Mouse (Mus musculus) skeletal muscle tissue, adult 2 months (tissue): ENCODE results near the gene Macf1.
"Not testable (repeated sequence)": the region's sequence is repeated elsewhere in the genome, so short reads cannot be mapped to it uniquely, and the experiment has no call there.

Experiments
- DNase-seq: peaks from one replicate; pipeline ENCODE4 v3.0.0-alpha.2; 2012; ENCODE audit warnings: low read depth, low spot score

Gene Macf1

DNA sequence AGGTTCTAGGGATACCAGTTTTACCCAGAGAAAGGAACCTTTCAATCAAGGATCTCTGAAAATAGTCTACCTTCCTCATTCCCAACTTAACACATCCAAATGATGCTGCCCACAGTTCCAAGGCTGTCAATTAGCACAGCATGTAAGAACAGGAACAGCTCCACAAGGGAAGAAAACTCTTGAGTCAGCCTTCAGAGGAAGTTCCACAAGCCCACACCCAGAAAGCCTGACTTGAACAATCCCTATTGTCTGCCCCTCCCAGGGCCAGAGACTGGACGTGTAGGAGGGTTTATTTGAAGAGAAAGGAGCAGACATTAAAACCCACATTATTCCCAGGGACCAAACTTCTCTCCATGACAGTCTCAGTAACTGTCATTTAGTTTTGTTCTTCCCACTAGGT lies 48.7 kb downstream of the Macf1 start:
- no peak for DNase-seq

DNA sequence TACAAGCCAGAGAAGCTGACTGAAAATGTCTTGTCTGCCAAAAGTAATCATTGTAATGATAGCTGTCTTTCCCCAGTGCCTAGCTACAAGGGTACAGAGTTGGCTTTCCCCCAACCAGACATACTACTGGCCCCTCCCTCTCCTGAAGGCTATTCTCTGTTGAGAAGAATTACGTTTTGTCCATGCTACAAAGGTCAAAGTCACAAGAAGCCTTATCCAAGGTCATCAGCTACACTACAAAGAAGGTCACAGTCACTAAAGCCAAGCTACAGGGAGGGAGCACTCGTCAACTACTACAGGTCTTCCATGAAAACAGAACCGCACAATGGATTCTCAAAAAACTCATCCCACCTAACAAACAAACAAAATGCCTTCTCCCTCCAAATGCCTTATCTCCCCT lies 49.7 kb downstream of the Macf1 start:
- no peak for DNase-seq

DNA sequence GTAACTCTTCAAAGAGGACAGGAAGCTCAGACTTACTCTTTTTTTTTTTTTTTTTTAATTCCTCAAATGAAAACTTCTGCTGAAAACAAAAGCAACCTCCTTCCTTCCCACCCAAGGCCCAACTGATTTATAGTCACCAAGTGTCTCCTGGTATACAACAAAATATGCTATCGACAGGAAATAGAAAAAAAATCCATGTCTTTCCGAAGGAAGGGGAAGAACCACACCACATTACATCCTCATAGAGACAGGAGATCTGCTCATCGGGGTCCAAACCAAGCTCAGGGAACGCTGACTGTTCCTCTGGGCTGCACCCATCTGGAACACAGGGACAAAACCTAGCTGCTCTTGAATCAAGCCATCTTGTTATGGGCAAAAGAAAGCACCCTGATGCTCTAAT lies 50.3 kb downstream of the Macf1 start:
- DNase-seq, result no peak

DNA sequence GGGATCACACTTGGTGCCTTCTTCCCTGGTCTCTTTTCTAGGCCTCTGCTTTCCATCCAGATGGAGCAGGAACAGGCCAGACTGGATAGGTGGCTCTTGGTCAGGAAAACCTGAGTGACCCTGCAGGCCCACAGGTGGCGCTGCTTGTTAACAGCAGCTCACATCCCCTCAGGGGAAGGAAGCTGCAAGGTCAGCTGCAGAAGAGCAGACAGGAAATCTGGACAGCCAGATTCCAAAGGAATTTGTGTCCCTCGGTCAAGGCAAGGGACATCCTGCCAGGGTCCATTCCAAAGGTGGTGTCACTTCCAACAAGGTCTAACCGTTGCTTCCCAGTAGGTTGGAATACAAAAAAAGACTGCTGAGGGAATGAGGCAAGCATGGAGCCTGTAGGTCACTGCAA lies 50.8 kb downstream of the Macf1 start:
- peak; percentile 61 for DNase-seq

DNA sequence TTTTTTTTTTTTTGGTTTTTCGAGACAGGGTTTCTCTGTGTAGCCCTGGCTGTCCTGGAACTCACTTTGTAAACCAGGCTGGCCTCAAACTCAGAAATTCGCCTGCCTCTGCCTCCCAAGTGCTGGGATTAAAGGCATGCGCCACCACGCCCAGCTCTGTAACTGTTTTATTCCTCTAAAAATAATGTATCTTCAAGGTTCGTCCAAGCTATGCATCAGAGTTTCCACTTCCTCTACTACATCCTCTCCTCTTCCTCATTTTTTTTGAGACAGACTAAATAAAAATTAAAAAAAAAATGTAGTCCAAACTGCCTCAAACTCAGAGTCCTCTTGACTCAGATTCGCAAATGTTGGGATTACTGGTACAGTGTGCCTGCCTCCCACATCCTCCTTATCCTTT lies 52.0 kb downstream of the Macf1 start:
- DNase-seq, result not testable (repeated sequence)

DNA sequence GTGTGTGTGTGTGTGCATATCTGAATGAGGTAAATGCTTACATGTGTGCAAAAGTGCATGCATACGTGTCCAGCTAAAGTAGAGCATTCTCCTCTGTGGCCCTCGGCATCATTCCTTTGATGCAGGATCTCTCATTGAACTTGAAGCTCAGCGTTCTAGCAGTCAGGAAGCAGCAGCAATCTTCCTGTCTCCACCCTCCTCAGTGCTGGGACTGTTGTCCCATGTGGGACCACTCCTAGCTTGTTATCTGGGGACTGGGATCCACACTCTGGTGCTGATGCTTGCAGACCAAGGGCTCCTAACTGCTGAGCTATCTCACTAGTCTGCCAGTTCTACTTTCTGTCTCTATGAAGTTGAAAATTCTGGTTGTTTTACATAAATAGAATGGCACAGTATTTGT lies 52.5 kb downstream of the Macf1 start:
- DNase-seq, result no peak

DNA sequence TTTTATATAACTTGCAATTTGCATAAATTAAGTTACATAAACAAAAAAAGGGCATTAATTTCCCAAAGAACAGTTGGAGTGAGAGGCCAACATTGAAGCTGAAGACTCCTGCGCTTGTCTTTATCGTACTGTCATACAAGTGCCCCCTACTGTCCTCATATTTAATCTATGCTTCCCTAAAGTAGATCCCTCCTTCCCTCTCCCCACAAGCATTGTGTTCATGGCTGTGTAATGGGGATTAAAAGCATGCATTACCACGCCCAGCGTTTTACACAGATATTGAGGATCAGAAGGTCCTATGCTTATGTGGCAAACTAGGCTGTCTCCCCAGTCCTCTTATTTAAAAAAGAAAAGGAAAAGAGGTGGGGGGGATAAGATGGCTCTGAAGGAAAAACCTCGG lies 56.5 kb downstream of the Macf1 start:
- DNase-seq, result no peak

DNA sequence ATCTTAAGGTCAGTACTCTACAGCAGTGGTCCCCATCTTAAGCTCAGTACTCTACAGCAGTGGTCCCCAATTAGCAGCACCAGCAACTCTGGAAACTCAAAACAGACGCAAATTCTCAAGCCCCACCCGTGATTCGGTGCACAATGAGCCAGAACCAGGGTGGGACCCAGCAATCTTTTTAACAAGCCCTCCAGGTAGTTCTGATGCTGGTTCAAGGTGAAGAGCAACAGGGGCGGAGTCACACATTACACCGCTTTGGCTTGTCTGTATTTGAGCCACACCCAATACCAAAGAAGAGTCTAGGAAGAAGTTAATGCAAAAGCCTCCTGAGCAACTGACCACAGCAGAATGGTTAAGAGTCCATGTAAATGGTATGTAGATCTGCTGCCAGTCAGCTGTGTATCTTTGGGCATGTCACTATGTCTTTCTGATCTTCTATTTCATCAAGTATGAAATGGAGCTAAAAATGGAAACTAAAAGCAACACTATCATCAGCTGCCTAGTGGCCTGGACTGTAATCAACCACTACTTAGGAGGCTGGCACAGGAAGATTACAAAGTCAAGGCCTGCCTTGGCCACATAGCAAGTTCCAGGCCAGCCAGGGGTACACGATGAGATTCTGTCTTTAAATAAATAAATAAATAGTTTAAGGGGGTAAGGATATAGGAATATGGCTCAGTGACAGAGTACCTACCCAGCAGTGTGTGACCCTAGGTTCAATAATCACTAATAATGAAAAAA lies 58.7 kb downstream of the Macf1 start:
- DNase-seq, result no peak

DNA sequence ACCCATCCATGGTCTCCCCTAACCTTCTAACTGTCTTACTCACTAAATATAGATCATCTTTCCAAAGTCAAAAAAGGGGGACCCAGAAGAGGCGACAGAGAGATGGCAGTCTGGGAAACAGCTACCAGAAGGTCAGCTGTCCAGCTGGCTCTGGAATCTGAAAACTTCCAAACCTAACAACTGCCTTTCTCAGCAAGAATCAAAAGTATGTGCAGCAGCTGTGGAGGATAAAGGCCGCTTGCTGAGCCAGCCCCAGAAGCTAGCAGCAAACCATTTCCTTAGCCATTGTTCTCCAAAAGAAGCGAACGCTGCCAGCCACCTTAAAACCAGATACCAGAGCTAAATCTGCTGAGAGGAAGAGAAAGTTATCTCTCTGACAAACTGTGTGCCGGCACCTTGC lies 59.7 kb downstream of the Macf1 start:
- DNase-seq, result no peak

DNA sequence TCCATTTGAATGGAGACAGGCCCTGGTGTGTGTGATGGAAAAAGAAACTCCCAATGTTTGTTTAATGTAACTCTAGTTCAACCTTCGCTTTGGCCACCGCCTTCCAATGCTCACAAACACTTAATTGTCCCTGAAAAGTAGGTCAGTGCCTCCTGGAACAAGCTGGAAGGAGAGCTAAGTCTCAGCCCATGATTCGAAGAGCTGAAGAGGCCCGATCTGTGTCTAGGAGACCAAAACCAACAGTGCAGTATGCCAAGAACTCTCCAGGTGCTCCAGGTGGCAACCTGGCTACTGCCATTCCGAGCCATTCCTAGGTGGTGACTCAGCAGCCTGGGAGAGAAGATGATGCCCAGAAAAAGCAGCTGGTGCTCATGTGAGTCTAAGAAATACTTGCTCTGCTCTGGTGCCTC lies 60.4 kb downstream of the Macf1 start:
- DNase-seq, result no peak

DNA sequence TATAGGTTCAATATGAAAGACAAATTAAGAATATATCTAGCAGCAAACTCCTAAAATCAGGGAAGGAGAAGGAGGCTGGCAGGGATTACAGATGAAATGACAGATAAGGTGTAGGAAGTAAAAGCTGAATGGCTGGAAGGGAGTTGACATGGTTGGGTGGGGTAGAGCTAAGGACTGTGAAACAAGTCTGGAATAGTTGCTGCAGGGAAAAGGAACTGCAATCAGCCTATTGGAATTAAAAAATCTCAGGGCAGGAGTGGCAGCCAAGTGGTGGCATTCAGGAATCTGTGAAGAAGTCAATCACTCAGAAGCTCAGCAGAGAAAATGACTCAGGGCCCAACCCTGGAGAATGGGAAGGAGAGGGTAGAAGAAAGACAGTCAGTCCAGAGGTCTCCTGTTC lies 62.4 kb downstream of the Macf1 start:
- DNase-seq, result no peak

DNA sequence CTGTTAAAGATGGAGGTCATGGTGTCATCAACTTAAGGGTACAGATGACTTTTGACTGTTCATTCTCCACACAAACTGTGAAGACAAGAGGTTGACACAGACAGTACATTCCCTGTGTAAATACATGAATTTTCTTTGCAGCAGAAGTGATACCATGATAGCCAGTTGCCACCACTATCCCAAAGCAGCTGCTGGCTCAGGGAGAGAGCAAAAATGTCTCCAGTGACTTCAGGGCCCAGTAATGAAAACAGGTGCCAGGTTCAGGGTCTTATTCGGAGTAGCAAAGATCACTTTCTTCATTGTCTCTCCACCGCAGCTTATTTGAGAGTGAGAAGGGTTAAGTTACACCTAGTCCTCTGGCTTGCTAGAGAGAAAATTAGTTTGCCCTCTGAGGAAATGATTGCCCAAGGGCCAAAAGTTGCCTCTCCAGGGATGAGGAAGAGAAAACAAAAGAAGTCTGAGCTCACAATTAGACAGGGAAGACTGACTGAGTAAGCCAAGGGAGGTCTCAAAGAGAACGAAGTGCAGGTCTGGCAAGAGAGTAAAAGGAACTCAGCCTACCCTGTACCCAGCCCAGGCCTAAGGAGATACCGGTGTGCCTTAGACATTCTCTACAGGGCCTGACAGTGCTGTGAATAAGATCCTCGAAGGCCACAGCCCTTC lies 66.3 kb downstream of the Macf1 start:
- no peak for DNase-seq

DNA sequence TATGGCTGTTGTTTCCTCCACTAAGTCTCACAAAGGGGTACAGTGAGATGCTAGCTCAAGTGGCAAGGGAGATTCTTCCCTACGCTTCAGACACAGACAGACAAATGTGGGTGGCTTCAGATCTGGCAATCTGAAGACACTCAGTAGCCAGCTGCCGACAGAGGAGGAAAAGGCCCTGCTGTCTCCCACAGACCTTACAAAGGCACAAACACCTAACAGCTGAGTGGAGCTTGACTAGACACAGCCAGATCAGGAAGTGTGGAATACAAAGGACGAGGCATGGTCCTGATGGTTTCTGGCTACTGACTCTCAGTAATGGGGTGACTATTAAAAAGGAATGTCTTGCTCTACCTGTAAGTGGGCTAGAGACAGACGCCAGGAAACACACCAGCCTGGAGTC lies 67.2 kb downstream of the Macf1 start:
- DNase-seq, result no peak

DNA sequence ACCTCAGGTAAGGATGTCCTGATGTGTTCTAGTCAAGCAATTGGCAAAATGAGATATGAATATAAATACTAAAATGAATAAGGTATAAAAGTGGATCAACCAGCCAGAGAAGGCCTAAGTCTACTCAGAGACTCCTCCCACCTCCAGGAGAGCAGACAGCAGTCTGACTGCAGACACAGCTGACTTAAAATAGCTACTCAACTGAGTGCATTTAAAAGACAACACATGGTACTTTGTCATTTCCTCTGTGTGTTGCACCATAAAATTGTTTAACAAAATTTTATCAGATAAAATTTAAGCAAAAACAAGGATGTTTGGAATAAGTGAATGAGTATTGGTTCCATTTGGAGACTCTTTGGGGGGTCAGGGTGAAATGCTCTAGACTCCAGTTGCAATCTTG lies 67.7 kb downstream of the Macf1 start:
- no peak for DNase-seq

DNA sequence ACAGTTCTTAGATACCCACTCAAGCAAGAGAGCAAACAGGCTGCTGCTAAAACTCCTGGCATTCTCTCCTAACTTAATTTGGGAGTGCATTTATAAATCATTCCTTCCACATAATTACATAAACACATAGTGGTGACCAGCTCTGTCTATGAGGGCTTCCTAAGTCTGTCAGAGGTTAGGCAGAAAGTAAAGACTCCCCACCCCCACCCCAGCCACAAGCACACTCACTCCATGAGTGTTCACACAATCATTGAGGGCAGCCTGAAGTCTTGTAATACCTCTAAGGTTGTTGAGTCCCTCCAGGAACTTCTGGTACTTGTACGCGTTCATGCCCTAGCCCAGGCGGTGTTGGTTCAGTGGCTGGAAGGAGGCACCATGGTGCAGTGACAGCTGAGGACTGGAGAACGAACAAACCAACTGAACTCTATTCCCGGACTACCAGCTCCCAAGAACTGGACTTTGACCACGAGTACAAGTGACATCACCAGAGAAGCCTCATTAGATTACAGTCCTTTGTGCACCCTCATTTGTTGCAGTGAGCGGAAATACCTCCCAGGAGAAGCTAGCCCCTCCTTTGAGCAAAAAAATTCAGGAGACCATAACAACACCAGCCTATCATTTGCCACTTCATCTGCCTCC lies 70.7 kb downstream of the Macf1 start:
- no peak for DNase-seq

DNA sequence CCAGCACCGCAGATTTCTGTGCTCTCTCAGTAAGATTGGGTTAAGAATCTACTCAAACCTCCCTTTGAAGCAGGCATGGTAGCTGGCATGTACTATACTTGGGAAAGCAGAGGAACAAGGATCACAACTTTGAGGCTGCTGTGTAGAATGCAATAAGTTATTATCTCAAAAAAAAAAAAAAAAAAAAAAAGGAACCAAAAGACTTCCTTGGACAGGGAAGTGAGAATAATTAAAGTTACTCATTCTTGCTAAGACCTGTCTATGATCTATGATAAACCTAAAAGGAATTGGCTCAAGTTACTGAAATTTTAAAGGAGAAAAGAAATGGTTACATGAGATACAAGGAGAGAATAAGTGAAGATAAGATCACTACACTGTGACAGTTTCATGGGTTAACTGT lies 72.2 kb downstream of the Macf1 start:
- no peak for DNase-seq

DNA sequence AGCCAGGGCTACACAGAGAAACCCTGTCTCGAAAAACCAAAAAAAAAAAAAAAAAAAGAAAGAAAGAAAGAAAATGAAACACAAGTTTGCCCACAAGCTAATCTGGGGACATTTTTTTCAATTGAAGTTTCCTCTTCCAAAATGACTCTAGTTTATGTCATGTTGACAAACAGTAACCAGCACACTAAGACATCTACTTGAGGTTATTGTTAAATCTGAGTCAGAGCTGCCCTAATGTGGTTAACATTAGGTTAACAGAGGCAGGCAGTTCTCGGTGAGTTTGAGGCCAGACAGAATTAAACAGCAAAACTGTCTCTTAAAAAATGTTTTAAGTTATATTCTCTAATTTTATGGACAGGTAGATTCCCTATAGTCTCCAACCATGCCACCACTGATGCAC lies 72.9 kb downstream of the Macf1 start:
- no peak for DNase-seq

DNA sequence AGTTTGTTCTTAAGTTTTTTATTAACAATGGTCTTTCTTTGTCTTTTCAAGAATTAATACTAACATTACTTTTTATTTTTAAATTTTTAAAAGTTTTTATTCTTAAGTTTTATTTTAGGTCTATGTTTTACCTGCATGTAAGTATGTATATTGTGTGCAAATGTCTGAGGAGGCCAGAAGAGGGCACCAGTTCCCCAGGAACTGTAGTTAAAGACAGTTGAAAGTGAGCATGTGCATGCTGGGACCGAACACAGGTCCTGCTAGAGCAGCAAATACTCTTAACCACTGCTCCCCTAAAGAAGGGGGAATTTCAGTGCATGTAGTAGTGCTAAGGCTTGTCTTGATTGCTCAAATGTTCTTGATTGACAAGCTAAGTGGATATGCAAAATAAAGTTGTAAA lies 77.0 kb downstream of the Macf1 start:
- DNase-seq, result no peak

DNA sequence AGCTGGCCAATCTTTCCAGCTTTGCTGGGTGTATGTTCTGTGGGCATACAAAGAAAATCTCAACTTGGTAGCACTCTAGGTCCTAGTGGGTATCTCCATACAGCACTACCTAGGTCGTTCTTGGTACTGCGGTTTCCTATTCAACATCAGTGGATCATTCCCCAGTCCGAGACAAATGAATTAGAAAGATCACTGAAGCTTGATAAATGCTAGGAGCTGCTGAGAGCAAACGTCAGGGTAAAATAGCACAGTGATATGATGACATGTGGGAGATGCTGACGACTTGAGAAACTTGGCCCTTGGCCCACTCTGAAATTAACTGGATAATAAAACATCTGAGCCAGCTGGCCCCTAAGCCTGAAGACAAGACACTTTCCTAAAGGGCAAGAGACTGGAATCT lies 78.2 kb downstream of the Macf1 start:
- DNase-seq, result no peak

DNA sequence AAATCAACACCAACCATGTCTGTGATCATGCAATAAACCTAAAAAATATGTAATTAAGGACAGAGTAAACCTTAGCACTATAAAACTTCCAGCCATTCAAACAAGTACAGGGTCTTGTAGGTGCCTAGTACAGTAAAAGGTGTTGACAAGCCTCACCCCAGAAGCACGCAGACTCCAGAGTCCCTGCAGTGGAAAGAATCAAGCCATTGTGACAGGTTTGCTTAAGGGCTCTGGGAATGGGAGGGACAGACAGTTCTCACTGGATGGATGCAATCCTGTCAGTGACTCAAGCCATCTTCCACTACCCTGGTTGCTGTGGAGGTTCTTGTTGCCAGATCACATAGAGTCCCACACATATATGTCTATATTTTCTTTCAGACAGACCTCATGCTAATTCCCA lies 78.9 kb downstream of the Macf1 start:
- no peak for DNase-seq

DNA sequence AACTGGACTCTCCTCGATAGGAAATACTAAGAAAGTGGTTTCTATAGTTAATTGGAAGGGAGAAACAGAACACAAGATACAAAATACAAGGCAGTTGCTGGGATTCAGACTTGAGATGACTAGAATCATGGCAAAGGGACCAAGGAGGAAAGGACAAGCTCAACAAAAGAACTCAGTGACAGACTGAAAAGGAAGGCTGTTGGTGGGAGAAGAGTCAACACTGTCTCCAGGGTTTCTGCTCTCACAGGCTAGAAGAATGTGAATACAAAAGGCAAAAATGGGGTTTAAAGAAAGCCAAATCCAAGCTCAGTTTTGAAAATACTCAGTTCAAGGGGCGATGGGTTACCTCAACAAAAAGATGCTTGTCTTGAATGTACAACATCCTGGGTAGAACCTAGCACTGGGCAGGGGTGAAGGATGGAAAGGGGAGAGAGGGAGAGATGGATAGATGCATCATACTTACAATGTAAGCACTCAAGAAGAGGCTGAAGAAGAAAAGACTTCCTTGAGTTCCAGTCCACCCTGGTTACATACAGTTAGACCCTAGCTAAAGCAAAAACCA lies 81.4 kb downstream of the Macf1 start:
- DNase-seq, result no peak

DNA sequence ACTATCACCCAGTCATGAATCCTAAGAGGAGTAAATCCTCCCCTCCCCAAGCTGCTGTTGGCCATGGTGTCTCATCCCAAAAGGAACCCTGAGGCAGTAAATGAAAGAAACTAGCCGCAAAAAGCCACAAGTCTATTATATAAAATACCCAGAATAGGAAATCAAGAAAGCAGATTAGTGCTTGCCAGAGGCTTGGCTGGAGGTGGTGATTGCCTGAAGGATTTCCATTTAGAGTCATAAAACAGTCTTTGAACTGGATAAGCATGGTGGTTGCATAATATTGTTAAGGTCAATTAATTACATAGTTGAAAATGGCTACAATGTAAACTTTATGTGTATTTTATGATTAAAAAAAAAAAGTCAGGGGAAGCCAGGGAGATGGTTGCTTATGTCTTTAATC lies 83.1 kb downstream of the Macf1 start:
- no peak for DNase-seq
